Mouse (Mus musculus): Measurements from ENCODE around the gene Olfr792. TPM values are rescaled to one million over a fixed set of nuclear protein-coding genes. Genes with fewer than 3 reads are reported as not detected.

Olfr792 gene
- not detected in 2 replicates for polyA plus RNA-seq (2015; fragmentation: Nextera tagmentation; extraction: Ambion mirVana)

GRCm38 (mm10) chr10:129538862-129539261 lies at the start of gene Olfr792:
Olfr792 (plus strand) TSS chr10:129539162.

GRCm38 (mm10) chr10:129498192-129498591 lies 40.8 kb upstream of the Olfr792 start, which contains the start of gene Olfr790:
Olfr790 (plus strand) TSS chr10:129498492.

GRCm38 (mm10) chr10:129521492-129521891 lies 17.5 kb upstream of the Olfr792 start, which contains the start of gene Olfr791:
Olfr791 (plus strand) TSS chr10:129521792.

GRCm38 (mm10) chr10:129567355-129567754 lies 28.4 kb downstream of the Olfr792 start, which contains the start of gene Olfr794:
Olfr794 (plus strand) TSS chr10:129567655.

Small RNA genes lying within 50 kb of the gene (microRNA-seq; reads per million reads assigned to microRNA genes)
- gene Gm23252, result not detected

Other genes with a start within 250 kb of the Olfr792 start
- gene Olfr780, start 221.0 kb upstream of the Olfr792 start, polyA plus RNA-seq (2015; fragmentation: Nextera tagmentation; extraction: Ambion mirVana), result not detected in 2 replicates
- gene Olfr781, start 210.3 kb upstream of the Olfr792 start, polyA plus RNA-seq (2015; fragmentation: Nextera tagmentation; extraction: Ambion mirVana), result not detected in 2 replicates
- not detected in 2 replicates for gene Olfr782, start 190.3 kb upstream of the Olfr792 start, polyA plus RNA-seq (2015; fragmentation: Nextera tagmentation; extraction: Ambion mirVana)
- 0.10 and 0.14 TPM in 2 replicates for gene Olfr784, start 155.1 kb upstream of the Olfr792 start, polyA plus RNA-seq (2015; fragmentation: Nextera tagmentation; extraction: Ambion mirVana)
- gene Olfr785, start 133.7 kb upstream of the Olfr792 start, polyA plus RNA-seq (2015; fragmentation: Nextera tagmentation; extraction: Ambion mirVana), result not detected in 2 replicates
- not detected in 2 replicates for gene Olfr786, start 111.9 kb upstream of the Olfr792 start, polyA plus RNA-seq (2015; fragmentation: Nextera tagmentation; extraction: Ambion mirVana)
- gene Olfr787, start 77.3 kb upstream of the Olfr792 start, polyA plus RNA-seq (2015; fragmentation: Nextera tagmentation; extraction: Ambion mirVana), result not detected in 2 replicates
- gene Olfr788, start 68.2 kb upstream of the Olfr792 start, polyA plus RNA-seq (2015; fragmentation: Nextera tagmentation; extraction: Ambion mirVana), result not detected in 2 replicates
- not detected in 2 replicates for gene Olfr789, start 54.4 kb upstream of the Olfr792 start, polyA plus RNA-seq (2015; fragmentation: Nextera tagmentation; extraction: Ambion mirVana)
- gene Olfr790, start 40.7 kb upstream of the Olfr792 start, polyA plus RNA-seq (2015; fragmentation: Nextera tagmentation; extraction: Ambion mirVana), result not detected in 2 replicates
- gene Olfr791, start 17.4 kb upstream of the Olfr792 start, polyA plus RNA-seq (2015; fragmentation: Nextera tagmentation; extraction: Ambion mirVana), result not detected in 2 replicates
- not detected in 2 replicates for gene Olfr794, start 28.5 kb downstream of the Olfr792 start, polyA plus RNA-seq (2015; fragmentation: Nextera tagmentation; extraction: Ambion mirVana)
- not detected in 2 replicates for gene Olfr796, start 73.4 kb downstream of the Olfr792 start, polyA plus RNA-seq (2015; fragmentation: Nextera tagmentation; extraction: Ambion mirVana)
- gene Olfr798, start 88.8 kb downstream of the Olfr792 start, polyA plus RNA-seq (2015; fragmentation: Nextera tagmentation; extraction: Ambion mirVana), result not detected in 2 replicates
- not detected in 2 replicates for gene Olfr799, start 98.3 kb downstream of the Olfr792 start, polyA plus RNA-seq (2015; fragmentation: Nextera tagmentation; extraction: Ambion mirVana)
- not detected in 2 replicates for gene Olfr800, start 118.5 kb downstream of the Olfr792 start, polyA plus RNA-seq (2015; fragmentation: Nextera tagmentation; extraction: Ambion mirVana)
- gene Olfr801, start 134.7 kb downstream of the Olfr792 start, polyA plus RNA-seq (2015; fragmentation: Nextera tagmentation; extraction: Ambion mirVana), result not detected in 2 replicates
- gene Olfr802, start 149.0 kb downstream of the Olfr792 start, polyA plus RNA-seq (2015; fragmentation: Nextera tagmentation; extraction: Ambion mirVana), result 0.04 and 0.08 TPM in 2 replicates
- gene Olfr803, start 155.1 kb downstream of the Olfr792 start, polyA plus RNA-seq (2015; fragmentation: Nextera tagmentation; extraction: Ambion mirVana), result not detected in 2 replicates
- not detected in 2 replicates for gene Olfr804, start 164.0 kb downstream of the Olfr792 start, polyA plus RNA-seq (2015; fragmentation: Nextera tagmentation; extraction: Ambion mirVana)
- gene Olfr805, start 190.2 kb downstream of the Olfr792 start, polyA plus RNA-seq (2015; fragmentation: Nextera tagmentation; extraction: Ambion mirVana), result not detected in 2 replicates
- gene Olfr806, start 202.8 kb downstream of the Olfr792 start, polyA plus RNA-seq (2015; fragmentation: Nextera tagmentation; extraction: Ambion mirVana), result not detected in 2 replicates
- not detected in 2 replicates for gene Olfr807, start 218.6 kb downstream of the Olfr792 start, polyA plus RNA-seq (2015; fragmentation: Nextera tagmentation; extraction: Ambion mirVana)
- not detected in 2 replicates for gene Olfr808, start 226.3 kb downstream of the Olfr792 start, polyA plus RNA-seq (2015; fragmentation: Nextera tagmentation; extraction: Ambion mirVana)
- gene Olfr809, start 235.5 kb downstream of the Olfr792 start, polyA plus RNA-seq (2015; fragmentation: Nextera tagmentation; extraction: Ambion mirVana), result not detected in 2 replicates